Mouse (Mus musculus) neural tube, embryonic 11.5 days (tissue): ENCODE results near the gene Zbtb2. TPM values are rescaled to one million over a fixed set of nuclear protein-coding genes. Genes with fewer than 3 reads are reported as not detected.

Source experiments
- ATAC-seq: fragments of 200-750 bp; cut with Nextera tagmentation; 2 replicates; pipeline ENCODE4 v1.8.0; 2017; ENCODE audit warnings: moderate number of reproducible peaks, mild to moderate bottlenecking, moderate TSS enrichment, moderate library complexity; ENCODE audit not compliant: insufficient read depth, low FRiP score, low TSS enrichment
- DNase-seq: peaks from one replicate; pipeline ENCODE4 v3.0.0-alpha.2; 2015; ENCODE audit warnings: low spot score
- H3K27ac ChIP-seq: fragments of 300-500 bp; sonication (generic); 2 replicates; pipeline ENCODE4 v1.5.1; 2014; ENCODE audit warnings: low read depth, mild to moderate bottlenecking, low read length
- H3K27me3 ChIP-seq: fragments of 300-500 bp; sonication (generic); 2 replicates; pipeline ENCODE4 v1.6.1; 2014; ENCODE audit warnings: mild to moderate bottlenecking, low read length, mixed read lengths; ENCODE audit not compliant: control insufficient read depth, insufficient read depth
- H3K36me3 ChIP-seq: fragments of 300-500 bp; sonication (generic); 2 replicates; pipeline ENCODE4 v1.6.1; 2014; ENCODE audit warnings: mild to moderate bottlenecking, low read length, moderate library complexity, mixed read lengths; ENCODE audit not compliant: control insufficient read depth, insufficient read depth
- H3K4me1 ChIP-seq: fragments of 300-500 bp; sonication (generic); 2 replicates; pipeline ENCODE4 v1.6.1; 2014; ENCODE audit warnings: low read length, mixed read lengths; ENCODE audit not compliant: control insufficient read depth, insufficient read depth
- H3K4me2 ChIP-seq: fragments of 300-500 bp; sonication (generic); 2 replicates; pipeline ENCODE4 v1.6.1; 2014; ENCODE audit warnings: low read depth, mild to moderate bottlenecking, moderate library complexity
- H3K4me3 ChIP-seq: fragments of 300-500 bp; sonication (generic); 2 replicates; pipeline ENCODE4 v1.5.1; 2014; ENCODE audit warnings: low read depth, low read length
- H3K9ac ChIP-seq: fragments of 300-500 bp; sonication (generic); 2 replicates; pipeline ENCODE4 v1.6.1; 2014; ENCODE audit warnings: mild to moderate bottlenecking, low read length
- H3K9me3 ChIP-seq: fragments of 300-500 bp; sonication (generic); 2 replicates; pipeline ENCODE4 v1.6.1; 2016; ENCODE audit warnings: low read length; ENCODE audit not compliant: control insufficient read depth
- WGBS: fragments of 180-500 bp; shearing (Covaris S2); extraction: QIAGEN DNeasy Blood & Tissue Kit; methylation state at CpG from one replicate; pipeline ENCODE4 v1.1.7; 2014; 5-methylcytosine and 5-hydroxymethylcytosine counted together
- polyA plus RNA-seq: library from polyadenylated mRNA; unstranded; fragments of >200 nt; fragmentation: Nextera tagmentation; extraction: Ambion mirVana; gene quantifications from 2 replicates; pipeline ENCODE4 v1.2.1, GENCODE M21; 2014

Gene Zbtb2
- polyA plus RNA-seq, 1 experiment from 2014 or later = 22.3 TPM

DNA sequence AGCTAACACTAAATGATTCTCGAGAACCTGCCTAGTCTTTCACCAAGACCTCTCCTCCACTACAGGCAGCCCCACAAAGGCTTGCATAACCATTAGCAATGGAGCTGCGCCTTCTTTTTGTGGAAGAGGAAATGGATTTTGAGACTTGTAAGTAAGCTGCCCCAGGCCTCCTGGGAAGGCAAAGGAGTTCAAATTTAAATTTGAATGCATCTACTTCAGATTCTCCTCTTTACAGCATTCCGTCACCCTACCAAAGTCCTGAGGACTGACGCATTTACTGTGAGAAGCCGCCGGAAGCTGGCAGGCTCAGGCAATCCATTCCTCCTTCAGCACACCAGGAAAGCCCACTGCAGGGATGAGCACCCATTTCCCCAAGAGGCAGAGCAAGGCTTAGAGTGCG lies 12.6 kb downstream of the Zbtb2 start:
- Histone ChIP-seq H3K9me3 (no peaks in the 10 kb centered on the region), H3K9ac (no peak overlapping the region), H3K27me3 (no peaks in the 10 kb centered on the region), H3K36me3 (peaks cover 9% of the 10 kb centered on the region), H3K4me3 (no peak overlapping the region), H3K4me1 (no peaks in the 10 kb centered on the region), H3K27ac (no peak overlapping the region), H3K4me2 (no peak overlapping the region)
- ATAC-seq = no peak
- WGBS = 38% methylated on average over 7 of the region's 7 CpGs
- DNase-seq = no peak

DNA sequence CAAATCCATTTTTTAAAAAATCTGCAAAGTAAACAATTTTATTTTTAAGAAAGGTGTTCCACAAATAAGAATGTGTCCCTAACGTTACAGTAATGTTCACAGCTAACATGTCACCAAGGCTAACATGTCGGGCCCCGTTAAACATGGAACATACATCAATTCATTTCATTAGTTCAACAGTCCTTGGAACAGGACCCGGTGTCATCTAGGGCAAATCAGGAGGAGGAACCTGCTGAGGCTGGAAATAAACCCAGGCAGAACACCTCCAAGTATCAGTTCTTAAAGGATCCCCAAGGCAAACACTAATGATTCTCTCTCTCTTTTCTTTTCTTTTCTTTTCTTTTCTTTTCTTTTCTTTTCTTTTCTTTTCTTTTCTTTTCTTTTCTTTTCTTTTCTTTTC lies 13.2 kb downstream of the Zbtb2 start:
- Histone ChIP-seq H3K4me2 (no peak overlapping the region), H3K27me3 (no peaks in the 10 kb centered on the region), H3K9me3 (no peaks in the 10 kb centered on the region), H3K36me3 (peaks cover 9% of the 10 kb centered on the region), H3K27ac (no peak overlapping the region), H3K4me3 (no peak overlapping the region), H3K9ac (no peak overlapping the region), H3K4me1 (no peaks in the 10 kb centered on the region)
- WGBS = 89% methylated on average over 4 of the region's 4 CpGs
- ATAC-seq (no peak), DNase-seq (no peak)

DNA sequence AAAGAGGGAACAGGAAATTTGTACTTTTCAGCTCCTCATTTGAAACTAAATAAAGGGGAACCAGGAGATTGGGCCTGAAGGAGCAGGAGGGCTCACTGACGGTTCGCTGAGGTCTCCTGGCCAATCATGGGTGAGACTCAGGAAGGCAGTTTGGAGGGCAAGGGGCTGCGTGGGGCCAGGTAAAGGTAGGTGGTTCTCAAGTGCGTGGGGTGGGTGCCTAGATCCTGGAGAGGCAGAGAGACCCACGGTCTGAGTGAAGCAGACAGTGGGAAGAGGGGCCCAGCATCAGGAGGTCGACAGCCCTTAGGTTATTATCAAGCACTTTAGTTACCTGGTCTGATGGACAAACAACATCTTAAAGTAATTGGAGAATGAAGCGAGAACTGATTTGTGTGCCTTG lies 13.7 kb downstream of the Zbtb2 start:
- Histone ChIP-seq H3K9me3 (no peaks in the 10 kb centered on the region), H3K9ac (no peak overlapping the region), H3K4me3 (no peak overlapping the region), H3K27me3 (no peaks in the 10 kb centered on the region), H3K27ac (no peak overlapping the region), H3K36me3 (peaks cover 9% of the 10 kb centered on the region), H3K4me2 (no peak overlapping the region), H3K4me1 (no peaks in the 10 kb centered on the region)
- 93% methylated on average over 7 of the region's 7 CpGs for WGBS
- ATAC-seq (no peak), DNase-seq (no peak)

GRCm38 (mm10) chr10:4373558-4373957 lies 14.3 kb downstream of the Zbtb2 start:
- 73% methylated on average over 4 of the region's 4 CpGs for WGBS
- peaks cover 12% of the 10 kb centered on the region for H3K36me3 ChIP-seq
- H3K27me3 ChIP-seq = no peaks in the 10 kb centered on the region
- no peak overlapping the region for H3K4me2 ChIP-seq
- no peak for ATAC-seq
- no peak overlapping the region for H3K9ac ChIP-seq
- H3K9me3 ChIP-seq = no peaks in the 10 kb centered on the region
- H3K4me1 ChIP-seq = no peaks in the 10 kb centered on the region
- H3K27ac ChIP-seq = no peak overlapping the region
- DNase-seq = no peak
- H3K4me3 ChIP-seq = no peak overlapping the region

DNA sequence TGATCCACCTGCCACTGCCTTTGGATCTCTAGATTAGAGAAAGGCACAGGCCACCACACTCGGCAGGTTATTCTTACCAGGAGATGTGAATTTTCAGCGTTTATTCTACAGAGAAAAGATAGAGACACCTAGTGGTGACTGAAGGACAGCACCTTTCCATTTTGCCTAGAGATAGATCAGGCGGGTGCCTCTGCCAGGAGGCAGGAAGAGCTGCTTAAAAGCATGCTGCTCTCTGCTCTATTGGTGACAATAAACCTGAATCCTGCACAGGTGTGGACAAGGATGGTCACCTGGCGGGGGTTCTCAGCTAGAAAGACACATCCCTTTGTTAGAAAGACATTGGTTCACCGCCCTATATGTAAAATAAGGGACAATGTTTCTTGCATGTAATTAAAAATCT lies 15.9 kb downstream of the Zbtb2 start:
- WGBS = 55% methylated on average over 5 of the region's 5 CpGs
- Histone ChIP-seq H3K36me3 (peaks cover 12% of the 10 kb centered on the region), H3K4me1 (no peaks in the 10 kb centered on the region), H3K4me3 (no peak overlapping the region), H3K9ac (no peak overlapping the region), H3K27me3 (no peaks in the 10 kb centered on the region), H3K27ac (no peak overlapping the region), H3K9me3 (no peaks in the 10 kb centered on the region), H3K4me2 (no peak overlapping the region)
- ATAC-seq (no peak), DNase-seq (no peak)

DNA sequence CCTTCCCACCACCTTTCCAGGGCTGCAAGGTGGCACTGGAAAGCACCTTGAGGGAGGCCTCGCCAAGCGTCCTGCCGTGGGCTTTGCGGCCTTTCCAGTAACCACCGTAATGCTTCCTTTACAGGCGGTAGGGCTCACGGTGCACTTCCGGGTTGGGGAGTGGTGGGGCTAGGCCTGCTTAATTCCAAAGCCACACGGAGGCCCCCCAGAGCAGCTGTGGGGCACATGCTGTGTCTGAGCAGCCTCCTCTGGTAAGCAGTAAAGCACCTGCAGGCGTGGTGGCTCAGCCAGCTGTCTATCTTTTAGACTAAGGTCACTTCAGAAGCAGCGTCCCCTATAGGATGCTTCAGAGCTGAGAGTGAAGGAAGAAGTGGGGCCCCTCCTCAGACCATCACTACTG lies 17.8 kb downstream of the Zbtb2 start:
- no peaks in the 10 kb centered on the region for H3K27me3 ChIP-seq
- WGBS = 97% methylated on average over 11 of the region's 11 CpGs
- H3K9me3 ChIP-seq = no peaks in the 10 kb centered on the region
- DNase-seq = no peak
- no peaks in the 10 kb centered on the region for H3K4me1 ChIP-seq
- no peak overlapping the region for H3K9ac ChIP-seq
- no peak for ATAC-seq
- H3K27ac ChIP-seq = no peak overlapping the region
- H3K36me3 ChIP-seq = peaks cover 12% of the 10 kb centered on the region
- no peak overlapping the region for H3K4me2 ChIP-seq
- no peak overlapping the region for H3K4me3 ChIP-seq

DNA sequence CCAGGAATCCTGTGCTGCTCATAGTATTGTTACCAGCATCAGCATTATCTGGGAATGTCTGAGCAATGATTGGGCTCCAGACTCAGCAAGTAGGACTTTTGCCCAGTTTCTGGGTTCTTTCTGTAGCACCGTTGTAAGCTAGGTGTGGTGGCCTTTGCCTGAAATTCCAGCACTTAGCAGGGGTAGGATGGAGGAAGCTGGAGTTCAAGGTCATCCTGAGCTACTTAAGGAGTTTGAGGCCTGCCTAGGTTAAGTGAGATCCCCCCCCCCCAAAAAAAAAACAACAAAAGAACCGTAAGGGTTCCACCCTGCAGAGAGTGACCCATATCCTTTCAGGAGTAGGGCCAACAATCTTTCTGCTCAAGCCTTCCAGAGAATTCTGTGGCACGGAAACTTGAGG lies 23.3 kb downstream of the Zbtb2 start:
- Histone ChIP-seq H3K27me3 (no peaks in the 10 kb centered on the region), H3K4me3 (no peak overlapping the region), H3K9ac (no peak overlapping the region), H3K27ac (no peak overlapping the region), H3K4me2 (no peak overlapping the region), H3K4me1 (no peaks in the 10 kb centered on the region), H3K9me3 (no peaks in the 10 kb centered on the region), H3K36me3 (peaks cover 4% of the 10 kb centered on the region)
- 93% methylated on average over 3 of the region's 3 CpGs for WGBS
- ATAC-seq = no peak
- no peak for DNase-seq

DNA sequence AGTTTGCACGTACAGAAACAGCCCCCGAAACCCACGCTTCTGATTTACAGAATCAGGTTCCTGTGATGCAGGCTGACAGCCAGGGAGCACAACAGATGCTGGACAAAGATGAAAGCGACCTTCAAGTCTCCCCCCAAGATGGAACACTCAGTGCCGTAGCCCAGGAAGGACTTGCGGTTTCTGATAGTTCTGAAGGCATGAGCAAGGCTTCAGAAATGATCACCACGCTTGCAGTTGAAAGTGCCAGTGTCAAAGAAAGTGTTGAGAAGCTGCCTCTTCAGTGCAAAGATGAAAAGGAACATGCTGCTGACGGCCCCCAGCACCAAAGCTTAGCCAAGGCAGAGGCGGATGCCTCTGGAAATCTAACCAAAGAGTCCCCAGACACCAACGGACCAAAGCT lies 30.5 kb downstream of the Zbtb2 start:
- Histone ChIP-seq H3K9ac (no peak overlapping the region), H3K4me1 (no peaks in the 10 kb centered on the region), H3K27ac (no peak overlapping the region), H3K4me2 (no peak overlapping the region), H3K4me3 (no peak overlapping the region), H3K27me3 (no peaks in the 10 kb centered on the region), H3K9me3 (no peaks in the 10 kb centered on the region), H3K36me3 (peaks cover 8% of the 10 kb centered on the region)
- ATAC-seq (no peak), DNase-seq (no peak)
- 92% methylated on average over 10 of the region's 10 CpGs for WGBS

GRCm38 (mm10) chr10:4356640-4357039 lies 31.3 kb downstream of the Zbtb2 start:
- H3K4me2 ChIP-seq = no peak overlapping the region
- H3K27ac ChIP-seq = no peak overlapping the region
- no peaks in the 10 kb centered on the region for H3K9me3 ChIP-seq
- H3K4me1 ChIP-seq = no peaks in the 10 kb centered on the region
- no peak overlapping the region for H3K4me3 ChIP-seq
- 86% methylated on average over 5 of the region's 5 CpGs for WGBS
- H3K9ac ChIP-seq = no peak overlapping the region
- ATAC-seq = no peak
- no peaks in the 10 kb centered on the region for H3K27me3 ChIP-seq
- DNase-seq = no peak
- H3K36me3 ChIP-seq = peaks cover 8% of the 10 kb centered on the region
